Mouse (Mus musculus) spleen, adult 10 weeks (tissue): ENCODE results near the gene Rbm15. TPM values are rescaled to one million over a fixed set of nuclear protein-coding genes. Genes with fewer than 3 reads are reported as not detected.

Experiments
- polyA plus RNA-seq: library from polyadenylated mRNA; stranded (reverse); fragments of 350-450 nt; fragmentation: Illumina TruSeq; extraction: RNeasy Lipid Tissue Mini Kit (QIAGEN cat#74804); gene quantifications from one replicate; pipeline ENCODE4 v1.2.3, GENCODE M21; 2015; ENCODE audit warnings: low replicate concordance; ENCODE audit not compliant: insufficient read depth

Gene Rbm15
- 20.8 TPM for polyA plus RNA-seq

GRCm38 (mm10) chr3:107333381-107334201, at the start of gene Rbm15:
Gene Rbm15 (minus strand): TSS chr3:107333673.

GRCm38 (mm10) chr3:107290764-107291381, 42.6 kb downstream of the Rbm15 start, which contains the start of gene Slc16a4:
Gene Slc16a4 (plus strand): TSS chr3:107291230.

GRCm38 (mm10) chr3:107278479-107279269, 54.8 kb downstream of the Rbm15 start, which contains the start of gene Lamtor5:
Gene Lamtor5 (plus strand): TSS chr3:107278858.

Other genes starting within 250 kb of the Rbm15 start
- 10.8 TPM for gene Kcna2, start 232.5 kb downstream of the Rbm15 start, polyA plus RNA-seq
- not detected for gene Kcna10, start 150.6 kb downstream of the Rbm15 start, polyA plus RNA-seq
- 0.33 TPM for gene Cym, start 111.9 kb downstream of the Rbm15 start, polyA plus RNA-seq
- gene A630076J17Rik, start 103.1 kb downstream of the Rbm15 start, polyA plus RNA-seq: not detected
- gene Prok1, start 94.0 kb downstream of the Rbm15 start, polyA plus RNA-seq: not detected
- 145 TPM for gene Lamtor5, start 54.8 kb downstream of the Rbm15 start, polyA plus RNA-seq
- gene Slc16a4, start 42.4 kb downstream of the Rbm15 start, polyA plus RNA-seq: 0.52 TPM
- gene Kcnc4, start 125.9 kb upstream of the Rbm15 start, polyA plus RNA-seq: not detected
- 0.35 TPM for gene Slc6a17, start 184.3 kb upstream of the Rbm15 start, polyA plus RNA-seq
- not detected for gene Ubl4b, start 221.4 kb upstream of the Rbm15 start, polyA plus RNA-seq